Mouse (Mus musculus): ENCODE results near the gene Nps. TPM values are rescaled to one million over a fixed set of nuclear protein-coding genes. Genes with fewer than 3 reads are reported as not detected.

Nps gene
- total and polyA plus RNA-seq, 2 experiments, result not detected

DNA sequence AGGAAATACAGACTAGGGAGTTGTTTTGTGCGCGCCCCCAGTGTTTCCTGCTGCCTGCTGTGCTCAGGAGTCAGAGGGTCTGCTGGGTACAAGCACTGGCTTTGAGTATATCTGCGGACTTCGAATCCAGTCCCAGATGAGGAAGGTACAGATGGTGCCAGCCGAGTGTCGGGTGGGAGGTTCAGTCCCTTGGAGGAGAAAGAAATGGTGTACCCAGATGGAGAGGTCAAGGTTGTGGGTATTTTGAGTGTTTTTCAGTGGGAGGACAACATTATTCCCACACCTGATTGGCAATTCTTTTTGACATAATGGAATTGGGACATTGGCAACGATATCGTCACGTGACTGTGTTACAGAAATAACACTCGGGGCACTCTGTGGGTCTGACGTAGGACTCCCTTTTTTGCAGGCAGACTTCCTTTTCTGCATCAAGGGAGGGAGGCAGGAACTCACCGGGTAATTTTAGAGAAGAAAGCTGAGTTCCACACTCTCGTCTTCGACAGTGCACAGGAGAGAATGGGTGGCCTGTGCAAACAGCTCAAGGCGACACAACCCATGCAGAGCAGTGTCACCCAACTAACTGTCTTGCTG, 33.2 kb downstream of the Nps start:
- 84% methylated on average over 15 of the region's 15 CpGs for WGBS
- no peak for TF ChIP-seq POLR2A (IDR thresholded peaks at IDR 0.05; ENCODE audit: extremely low read depth, insufficient read depth, low read length)
- TF ChIP-seq CTCF (IDR thresholded peaks at IDR 0.05; ENCODE audit: low read depth, low read length), result no peak
- Histone ChIP-seq H3K27me3 (ENCODE audit: control insufficient read depth, insufficient read depth, low read length) (no peaks in the 10 kb centered on the region), H3K9ac (ENCODE audit: low read depth, low read length) (no peak overlapping the region), H3K27ac (replicated peaks; ENCODE audit: insufficient read depth, low read depth, low read length) (no peak overlapping the region), H3K36me3 (ENCODE audit: control insufficient read depth, insufficient read depth, low read length) (no peaks in the 10 kb centered on the region), H3K4me1 (ENCODE audit: control insufficient read depth, insufficient read depth, low read length) (no peaks in the 10 kb centered on the region), H3K79me2 (ENCODE audit: control insufficient read depth, insufficient read depth, low read length) (no peaks in the 10 kb centered on the region), H3K4me3 (ENCODE audit: insufficient read depth, low read depth, low read length) (no peak overlapping the region)
- DNase-seq (ENCODE audit: extremely low read depth, low read depth, low spot score), result no peak

DNA sequence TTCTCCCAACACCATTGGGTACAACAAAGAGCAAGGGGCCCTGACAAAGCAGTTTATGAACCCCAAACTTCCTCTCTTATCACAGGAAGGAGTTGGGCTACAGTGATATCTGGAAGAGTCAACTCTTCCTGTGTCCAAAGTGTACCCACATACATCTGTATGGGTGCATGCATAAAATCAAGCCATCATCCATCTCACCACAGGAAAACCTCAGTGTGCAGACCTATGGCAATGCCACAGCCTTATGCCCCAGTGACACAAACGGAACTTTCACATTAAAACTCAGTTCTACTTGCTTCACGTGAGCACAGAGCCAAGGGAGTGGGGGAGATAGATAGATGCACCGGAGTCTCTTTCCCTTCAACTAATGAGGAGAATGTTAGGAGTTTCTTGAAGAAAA, 36.0 kb downstream of the Nps start:
- no peak for DNase-seq (ENCODE audit: extremely low read depth, low read depth, low spot score)
- no peaks in the 10 kb centered on the region for H3K36me3 ChIP-seq (ENCODE audit: control insufficient read depth, insufficient read depth, low read length)
- H3K27ac ChIP-seq (replicated peaks; ENCODE audit: insufficient read depth, low read depth, low read length), result no peak overlapping the region
- no peak for TF ChIP-seq POLR2A (IDR thresholded peaks at IDR 0.05; ENCODE audit: extremely low read depth, insufficient read depth, low read length)
- no peaks in the 10 kb centered on the region for H3K79me2 ChIP-seq (ENCODE audit: control insufficient read depth, insufficient read depth, low read length)
- no peaks in the 10 kb centered on the region for H3K4me1 ChIP-seq (ENCODE audit: control insufficient read depth, insufficient read depth, low read length)
- no peak overlapping the region for H3K4me3 ChIP-seq (ENCODE audit: insufficient read depth, low read depth, low read length)
- no peaks in the 10 kb centered on the region for H3K27me3 ChIP-seq (ENCODE audit: control insufficient read depth, insufficient read depth, low read length)
- 82% methylated on average over 3 of the region's 3 CpGs for WGBS
- no peak overlapping the region for H3K9ac ChIP-seq (ENCODE audit: low read depth, low read length)

DNA sequence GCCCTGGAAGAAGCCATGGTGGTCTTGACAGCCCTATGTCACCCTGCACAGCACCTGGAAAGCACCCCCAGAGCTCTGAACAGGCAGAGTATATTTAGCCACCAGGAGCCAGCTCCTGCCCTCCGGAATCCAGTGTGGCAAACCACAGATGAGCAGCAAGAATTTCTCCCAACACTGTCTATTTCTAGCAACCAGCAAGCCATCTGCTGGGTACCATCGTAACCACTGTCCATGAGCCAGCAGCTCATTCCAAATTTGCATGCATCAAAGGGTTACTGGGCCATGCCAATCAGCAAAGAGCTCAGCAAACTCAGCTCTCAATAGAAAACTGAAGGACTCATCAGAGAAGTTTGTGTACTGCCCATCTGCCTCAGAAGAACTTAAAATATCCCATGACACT, 46.0 kb downstream of the Nps start:
- no peaks in the 10 kb centered on the region for H3K4me1 ChIP-seq (ENCODE audit: control insufficient read depth, insufficient read depth, low read length)
- no peak for DNase-seq (ENCODE audit: extremely low read depth, low read depth, low spot score)
- no peak overlapping the region for H3K9ac ChIP-seq (ENCODE audit: low read depth, low read length)
- 81% methylated on average over 2 of the region's 2 CpGs for WGBS
- no peaks in the 10 kb centered on the region for H3K36me3 ChIP-seq (ENCODE audit: control insufficient read depth, insufficient read depth, low read length)
- no peaks in the 10 kb centered on the region for H3K79me2 ChIP-seq (ENCODE audit: control insufficient read depth, insufficient read depth, low read length)
- no peak overlapping the region for H3K27ac ChIP-seq (replicated peaks; ENCODE audit: insufficient read depth, low read depth, low read length)
- TF ChIP-seq CTCF (IDR thresholded peaks at IDR 0.05; ENCODE audit: low read depth, low read length), result no peak
- H3K4me3 ChIP-seq (ENCODE audit: insufficient read depth, low read depth, low read length), result no peak overlapping the region
- H3K27me3 ChIP-seq (ENCODE audit: control insufficient read depth, insufficient read depth, low read length), result no peaks in the 10 kb centered on the region

Other genes with a start within 250 kb of the Nps start
- not detected in 2 replicates for gene Foxi2, start 151.6 kb downstream of the Nps start, total RNA-seq (2014; rRNA removed)
- not detected in 2 replicates for gene Foxi2, start 151.6 kb downstream of the Nps start, polyA plus RNA-seq (2012; rRNA removed)